Mouse (Mus musculus) gastrocnemius, adult 8-10 months (tissue): ENCODE results near the gene Syndig1. TPM values are rescaled to one million over a fixed set of nuclear protein-coding genes. Genes with fewer than 3 reads are reported as not detected.

Source experiments
- DNase-seq, 2 experiments: peaks; one replicate each; pipeline ENCODE4 v3.0.0; 2022; ENCODE audit warnings: low spot score in 2 of 2
- total RNA-seq, 4 experiments: library from RNA; stranded (reverse); gene quantifications; 2 replicates each; pipeline ENCODE4 v1.2.4; 2022

Syndig1 gene
- total RNA-seq: under 1 TPM in 1 of 4 experiments, not detected in 3; 0.48 TPM

- no peak for DNase-seq
Measured at GRCm38 (mm10) chr2:149828911-149829310, at the start of gene Syndig1. TSS of gene Syndig1 (plus strand) at chr2:149829211.

- DNase-seq: no peak
Measured at GRCm38 (mm10) chr2:149798613-149799012, 30.4 kb upstream of the Syndig1 start.

GRCm38 (mm10) chr2:149804599-149805140 is 24.3 kb upstream of the Syndig1 start:
- DNase-seq: no peak

GRCm38 (mm10) chr2:149805256-149805655 is 23.8 kb upstream of the Syndig1 start:
- DNase-seq: no peak

GRCm38 (mm10) chr2:149812899-149813298 is 16.1 kb upstream of the Syndig1 start:
- no peak for DNase-seq

GRCm38 (mm10) chr2:149818395-149818794 is 10.6 kb upstream of the Syndig1 start:
- DNase-seq: no peak

- no peak for DNase-seq
Measured at GRCm38 (mm10) chr2:149819751-149820150, 9.3 kb upstream of the Syndig1 start.

- DNase-seq: no peak
Measured at GRCm38 (mm10) chr2:149820201-149820600, 8.8 kb upstream of the Syndig1 start.

GRCm38 (mm10) chr2:149829955-149830535 is 1.0 kb downstream of the Syndig1 start:
- no peak for DNase-seq

- peak in 1 of 2 experiments; percentile 7 for DNase-seq
Measured at GRCm38 (mm10) chr2:149830536-149831458, 1.8 kb downstream of the Syndig1 start, which contains the start of gene C530025M09Rik. TSS of gene C530025M09Rik (minus strand) at chr2:149831213.

GRCm38 (mm10) chr2:149831459-149832245 is 2.6 kb downstream of the Syndig1 start:
- no peak for DNase-seq

GRCm38 (mm10) chr2:149832301-149832700 is 3.3 kb downstream of the Syndig1 start:
- no peak for DNase-seq

GRCm38 (mm10) chr2:149835091-149835490 is 6.1 kb downstream of the Syndig1 start:
- no peak for DNase-seq

GRCm38 (mm10) chr2:149836471-149837135 is 7.6 kb downstream of the Syndig1 start:
- DNase-seq: no peak

- no peak for DNase-seq
Measured at GRCm38 (mm10) chr2:149839666-149840065, 10.7 kb downstream of the Syndig1 start.

- no peak for DNase-seq
Measured at GRCm38 (mm10) chr2:149844575-149844974, 15.6 kb downstream of the Syndig1 start.

- no peak for DNase-seq
Measured at GRCm38 (mm10) chr2:149848778-149849177, 19.8 kb downstream of the Syndig1 start.

GRCm38 (mm10) chr2:149861002-149861401 is 32.0 kb downstream of the Syndig1 start:
- DNase-seq: no peak

GRCm38 (mm10) chr2:149865914-149866435 is 37.0 kb downstream of the Syndig1 start:
- no peak for DNase-seq

- DNase-seq: no peak
Measured at GRCm38 (mm10) chr2:149870496-149870895, 41.5 kb downstream of the Syndig1 start.

GRCm38 (mm10) chr2:149872496-149872895 is 43.5 kb downstream of the Syndig1 start:
- DNase-seq: no peak
